Mouse (Mus musculus) lung, postnatal 14 days (tissue): ENCODE results near the gene Lyar.
A peak's percentile ranks its signal among the peaks of the same experiment; 100 is the strongest.

Experiments used
- DNase-seq: peaks from one replicate; pipeline ENCODE4 v3.0.0; 2021

Lyar gene

DNA sequence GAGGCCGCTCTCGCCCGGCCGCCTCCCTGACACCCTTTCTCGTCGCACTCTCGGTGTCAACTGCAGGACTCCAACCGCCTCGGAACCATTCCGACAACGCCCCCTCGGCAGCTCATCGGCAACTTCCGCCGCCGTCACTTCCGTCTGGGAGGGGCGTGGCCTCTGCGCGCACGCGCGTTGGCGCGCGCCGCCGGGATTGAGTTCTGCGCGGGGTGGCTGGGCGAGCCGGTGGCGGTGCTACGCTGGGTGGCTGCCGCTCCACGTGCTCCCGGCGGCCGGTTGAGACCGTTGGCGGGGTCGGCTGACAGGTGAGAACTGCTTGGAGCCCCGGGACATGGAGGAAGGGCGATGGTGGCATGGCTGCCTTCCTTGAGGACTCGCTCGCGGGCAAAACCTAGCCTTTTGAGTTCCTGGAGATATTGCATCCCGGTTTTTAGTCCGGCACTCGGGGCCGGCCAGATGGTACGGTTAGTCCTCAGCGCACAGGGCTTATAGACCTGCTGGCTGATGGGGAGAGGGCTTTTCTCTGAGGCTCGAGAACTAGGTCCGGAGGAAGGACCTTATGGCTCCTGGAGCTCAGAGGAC is at the start of gene Lyar, which contains the start of gene Zbtb49:
TSS of gene Lyar (plus strand) at position 143 of the 585 bp plus-strand sequence.
TSS of gene Zbtb49 (minus strand) at position 130 of the 585 bp plus-strand sequence.
- DNase-seq: peak; percentile 94

- DNase-seq: no peak
Observed at GRCm38 (mm10) chr5:38173766-38174165, 46.5 kb upstream of the Lyar start.

DNA sequence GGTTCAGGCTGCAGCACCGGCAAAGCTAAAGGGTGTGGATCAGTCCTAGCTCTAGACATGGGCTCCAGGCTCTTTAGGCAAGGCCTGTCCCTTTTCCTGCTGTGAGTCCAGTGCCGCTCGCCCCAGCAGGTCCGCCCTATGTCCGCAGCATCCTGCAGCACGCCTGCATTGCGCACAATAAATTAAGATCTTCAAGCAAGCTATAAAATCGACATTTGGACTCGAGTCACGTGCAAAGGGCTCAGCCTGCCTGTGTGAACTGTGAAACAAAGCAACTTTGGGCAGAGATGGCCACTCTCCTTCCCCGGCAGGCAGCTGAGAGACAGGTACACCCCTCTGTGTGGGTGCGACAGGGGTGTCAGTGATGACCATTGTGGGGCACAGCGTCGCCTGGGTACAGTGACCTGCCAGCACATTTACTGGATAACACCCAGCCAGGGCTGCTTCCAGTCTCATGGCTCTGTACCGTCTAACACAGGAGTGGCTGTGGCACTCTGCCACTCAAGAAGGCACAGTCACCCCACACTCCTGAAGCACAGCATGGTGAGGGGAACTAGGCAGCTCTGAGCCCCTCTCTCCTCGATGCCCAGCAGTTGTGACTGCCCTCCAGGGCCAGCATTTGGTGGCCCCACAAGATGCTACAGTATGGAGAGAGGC is 45.9 kb upstream of the Lyar start:
- DNase-seq: no peak

- no peak for DNase-seq
Observed at GRCm38 (mm10) chr5:38184688-38185285, 35.5 kb upstream of the Lyar start.

DNA sequence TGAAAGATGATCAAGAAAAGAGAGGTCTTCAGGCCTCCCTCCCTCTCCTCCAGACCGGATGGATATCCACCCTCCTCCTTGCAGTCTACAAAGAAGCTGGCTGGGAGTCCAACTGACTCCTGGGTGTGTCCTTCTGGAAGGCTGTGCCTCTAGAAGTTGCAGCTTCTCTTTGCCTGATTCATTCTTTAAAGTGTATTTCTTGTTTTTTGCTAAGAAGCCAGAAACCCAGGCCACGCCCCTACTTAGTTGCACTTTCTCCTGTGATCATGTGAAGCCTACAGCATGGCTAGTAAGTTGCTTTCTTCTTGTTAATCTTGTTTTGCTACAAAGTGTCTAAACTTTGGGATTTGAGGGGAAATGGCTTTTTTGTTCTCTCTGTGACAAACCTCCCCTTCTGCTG is 33.3 kb upstream of the Lyar start:
- no peak for DNase-seq

GRCm38 (mm10) chr5:38190907-38191306 is 29.4 kb upstream of the Lyar start:
- DNase-seq: no peak

DNA sequence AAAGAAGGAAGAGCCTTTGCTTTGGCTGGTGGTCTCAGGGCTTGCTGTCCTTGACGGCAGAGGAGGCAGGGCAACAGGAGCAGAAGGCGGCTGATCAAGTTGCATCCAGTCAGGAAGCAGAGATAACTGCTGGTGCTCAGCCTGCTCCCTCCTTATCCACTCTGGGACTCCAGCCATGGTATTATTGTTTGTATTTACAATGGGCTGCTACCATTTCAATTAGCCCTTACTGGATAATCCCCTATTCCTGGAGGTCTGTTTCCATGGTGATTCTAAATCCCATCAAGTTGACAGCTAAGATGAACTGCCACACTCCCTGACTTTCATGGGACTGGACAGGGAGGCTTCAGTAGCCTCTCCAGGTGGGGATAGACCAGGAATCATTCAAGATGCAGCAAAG is 25.3 kb upstream of the Lyar start:
- DNase-seq: no peak

- no peak for DNase-seq
Observed at GRCm38 (mm10) chr5:38195941-38196340, 24.3 kb upstream of the Lyar start.

- no peak for DNase-seq
Observed at GRCm38 (mm10) chr5:38196821-38197481, 23.3 kb upstream of the Lyar start.

DNA sequence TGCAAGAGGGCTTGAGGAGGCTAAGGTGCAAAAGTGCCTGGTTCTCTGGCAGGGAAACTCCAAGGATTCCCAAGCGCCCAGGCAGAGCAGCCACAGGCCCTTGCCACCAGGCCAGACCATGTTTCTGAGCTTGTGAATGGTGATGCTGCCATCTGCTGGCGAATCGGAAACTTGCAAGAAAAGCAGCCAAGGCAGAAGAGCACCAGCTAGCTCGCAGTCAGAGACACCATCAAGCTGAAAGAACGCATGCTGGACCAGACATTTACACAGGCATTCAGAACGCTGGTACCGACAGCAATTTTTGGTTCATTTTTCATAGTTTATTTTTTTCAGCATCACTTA is 22.8 kb upstream of the Lyar start:
- DNase-seq: peak; percentile 83

DNA sequence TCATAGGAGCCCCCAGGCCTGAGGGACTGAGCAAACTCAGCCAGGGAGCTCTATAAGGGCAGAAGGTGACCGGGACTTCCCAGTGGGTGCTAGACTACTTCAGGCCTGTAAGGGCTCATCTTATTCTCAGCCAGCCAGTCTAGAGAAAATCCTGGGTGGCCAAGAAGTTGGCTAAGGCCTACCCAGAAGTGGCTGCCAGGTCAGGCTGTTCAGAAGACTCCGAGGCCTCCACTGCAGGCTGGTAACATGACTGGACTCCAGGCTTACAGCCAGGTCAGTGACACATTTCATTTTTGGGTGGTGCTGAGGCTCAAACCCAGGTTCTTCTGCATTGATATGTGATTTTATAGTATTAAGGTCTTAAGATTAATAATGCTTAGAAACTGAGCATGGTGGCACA is 20.6 kb upstream of the Lyar start:
- no peak for DNase-seq

DNA sequence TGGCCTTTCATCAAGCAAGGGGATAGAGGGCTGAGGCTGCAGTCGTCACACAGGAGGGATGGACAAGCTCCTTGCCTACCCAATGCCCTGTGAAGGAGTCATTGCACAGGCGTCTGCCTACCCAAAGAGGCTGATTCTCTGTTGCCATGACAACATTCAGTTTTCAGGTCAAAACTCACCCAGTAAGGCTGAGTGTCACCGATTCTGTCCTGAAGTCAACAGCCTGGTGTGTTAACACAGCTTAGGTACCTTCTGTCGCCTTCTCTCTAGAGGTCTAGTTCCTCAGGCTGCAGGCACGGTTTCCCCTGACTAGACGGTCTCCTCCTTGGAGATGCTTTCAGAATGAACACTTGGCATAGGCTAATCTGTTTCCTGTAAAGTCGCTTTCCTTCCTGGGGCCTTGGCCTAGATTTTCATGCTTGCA is 15.0 kb upstream of the Lyar start:
- no peak for DNase-seq

GRCm38 (mm10) chr5:38208985-38209384 is 11.3 kb upstream of the Lyar start:
- DNase-seq: no peak

DNA sequence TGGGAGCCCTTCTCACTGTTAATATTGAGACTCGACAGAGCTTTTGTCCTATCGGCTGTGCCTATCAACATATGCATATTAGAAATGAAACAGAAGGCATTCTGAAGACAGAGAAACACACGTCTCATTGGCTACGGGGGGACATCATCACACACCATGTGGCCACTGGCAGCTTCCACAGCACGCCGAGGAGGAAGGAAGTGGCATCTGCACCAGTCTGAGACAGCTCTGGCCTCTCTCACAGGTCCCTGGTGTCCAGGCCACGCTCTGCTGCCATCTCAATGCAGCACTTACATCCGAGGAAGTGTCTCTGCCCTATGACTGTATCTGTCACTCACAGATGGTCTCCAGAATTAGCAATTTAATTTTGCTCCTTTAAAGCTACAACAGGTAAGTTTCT is 8.6 kb upstream of the Lyar start:
- DNase-seq: no peak

- DNase-seq: no peak
Observed at GRCm38 (mm10) chr5:38213009-38213408, 7.3 kb upstream of the Lyar start.

DNA sequence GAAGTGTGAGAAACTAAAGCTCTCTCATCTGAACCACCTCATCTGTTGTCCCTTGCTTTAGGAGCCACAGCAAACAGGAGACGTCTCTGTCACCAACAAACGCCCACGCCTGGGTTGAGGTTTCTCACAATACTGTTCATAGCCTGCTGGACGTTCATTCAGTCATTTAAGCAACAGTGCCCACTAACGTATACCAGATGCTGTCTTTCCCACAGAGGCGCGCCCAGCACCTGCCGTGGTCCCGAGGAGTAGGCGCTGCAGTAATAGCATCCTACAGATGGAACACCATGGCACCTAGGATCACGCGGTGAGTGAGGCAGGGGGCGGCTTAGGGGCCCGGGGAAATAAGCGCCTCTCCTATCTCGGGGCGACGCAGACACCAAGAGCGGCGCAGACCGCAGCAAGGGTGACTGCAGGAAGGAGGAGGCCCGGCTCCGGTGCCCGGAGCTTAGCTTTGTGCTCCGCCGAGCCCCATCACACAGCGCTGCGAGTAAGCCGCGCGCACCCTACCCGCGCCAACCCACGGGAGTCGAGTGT is 431 bp upstream of the Lyar start:
- DNase-seq: peak; percentile 6

DNA sequence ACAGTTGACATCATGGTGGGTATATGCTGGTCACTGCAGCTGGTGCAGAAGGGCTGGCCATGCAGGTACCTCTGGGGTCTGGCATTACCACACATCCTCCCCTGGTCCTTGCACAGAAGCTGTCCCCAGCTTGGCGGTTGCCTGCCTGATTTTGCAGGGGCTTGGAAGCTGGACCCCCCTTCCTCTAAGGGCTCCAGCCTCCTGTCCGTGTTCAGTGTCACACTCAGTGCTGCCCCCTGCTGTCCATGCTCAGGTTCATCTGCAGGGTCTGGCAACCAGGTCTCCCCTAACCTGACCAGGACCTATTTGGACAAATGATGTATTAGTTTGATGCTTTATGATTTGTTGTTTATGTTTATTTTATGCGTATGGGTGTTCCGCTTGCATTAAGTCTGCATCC is 15.2 kb downstream of the Lyar start:
- peak; percentile 56 for DNase-seq

- no peak for DNase-seq
Observed at GRCm38 (mm10) chr5:38236627-38237026, 16.4 kb downstream of the Lyar start.

- DNase-seq: no peak
Observed at GRCm38 (mm10) chr5:38240727-38241472, 20.6 kb downstream of the Lyar start.

DNA sequence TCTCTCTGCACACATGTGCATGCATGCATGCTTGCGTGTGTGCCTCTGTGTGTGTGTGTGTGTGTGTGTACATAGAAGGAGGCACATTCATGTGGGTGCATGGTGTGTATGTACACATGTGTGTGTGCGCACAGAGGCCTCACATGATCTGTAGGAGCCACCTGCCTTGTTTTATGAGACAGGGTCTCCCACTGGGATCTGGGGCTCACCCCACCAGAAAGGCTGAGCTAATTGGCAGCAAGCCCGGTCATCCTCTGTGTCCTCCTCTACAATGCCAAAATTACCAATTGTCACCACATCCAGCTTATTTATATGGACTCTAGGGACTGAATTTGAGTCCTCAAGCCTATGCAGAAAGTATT is 21.2 kb downstream of the Lyar start:
- no peak for DNase-seq

- DNase-seq: no peak
Observed at GRCm38 (mm10) chr5:38241966-38242365, 21.7 kb downstream of the Lyar start.

DNA sequence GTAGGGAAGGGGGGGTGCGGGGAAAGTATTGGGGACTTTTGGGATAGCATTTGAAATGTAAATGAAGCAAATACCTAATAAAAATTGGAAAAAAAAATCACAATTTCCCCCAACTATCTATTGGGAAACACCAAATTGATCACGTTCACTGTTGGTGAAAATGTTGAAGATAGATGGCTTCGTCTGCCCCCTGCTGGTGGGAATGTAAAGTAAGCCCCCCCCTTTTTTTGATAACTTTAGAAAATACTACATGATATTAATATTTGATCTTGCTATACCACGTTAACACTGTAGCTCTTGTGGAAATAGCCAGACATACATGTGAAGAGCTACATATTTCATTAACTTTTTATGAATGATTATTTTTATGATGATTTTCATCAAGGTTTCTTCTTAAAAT is 34.9 kb downstream of the Lyar start:
- DNase-seq: no peak

GRCm38 (mm10) chr5:38255644-38256043 is 35.4 kb downstream of the Lyar start:
- no peak for DNase-seq
